ENCODE assay signal across 25 mouse cellular contexts in the genomic region with DNA sequence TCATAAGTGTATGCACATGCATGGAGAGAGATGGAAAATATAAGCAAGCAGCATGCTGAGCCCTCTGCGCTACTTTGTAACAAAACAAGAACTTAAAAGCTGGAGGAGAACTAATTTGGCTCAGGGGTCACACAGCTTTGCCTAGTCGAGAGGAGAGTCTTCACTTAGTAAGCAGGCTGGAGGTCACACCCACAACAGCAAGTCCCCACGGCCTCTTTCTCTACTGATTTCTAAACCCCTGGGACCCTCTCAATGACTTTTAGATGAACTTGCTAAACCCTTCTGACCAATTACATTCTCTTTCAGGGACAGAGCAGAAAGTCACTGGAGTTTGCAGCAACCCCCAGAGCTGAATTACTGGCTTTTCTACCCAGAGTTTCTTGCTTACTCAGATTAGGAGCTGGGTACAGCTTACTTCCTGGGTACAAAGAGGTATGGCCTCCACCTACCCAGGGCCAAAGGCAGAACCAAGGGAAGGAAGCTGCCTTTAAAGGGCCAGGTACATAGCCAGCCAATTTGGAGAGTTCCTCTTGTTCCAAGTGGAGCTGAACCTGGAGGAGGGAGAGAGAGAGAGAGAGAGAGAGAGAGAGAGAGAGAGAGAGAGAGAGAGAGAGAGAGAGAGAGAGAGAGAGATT. TPM values are rescaled to one million over a fixed set of nuclear protein-coding genes. Genes with fewer than 3 reads are reported as not detected.
DNase-seq lines count a peak whose midpoint lies in the region.
"Had no signal": no experiment of that assay in that cellular context is flagged by ENCODE, and none has a peak within 500 bp of the region (broad histone marks: within the 10 kb centered on the region; RNA-seq: fewer than 3 reads in every experiment).

No protein-coding gene starts in this region.

- peak; percentile 28 for DNase-seq in CD4-positive helper T cell, adult 2 months (ENCODE audit: low read depth, low spot score)
- DNase-seq in CD4-positive, CD25-positive, alpha-beta regulatory T cell, adult 2 months (ENCODE audit: low read depth, low spot score) = peak; percentile 30
- peak; percentile 72 for DNase-seq in adipocyte (ENCODE audit: low spot score)
- DNase-seq in naive thymus-derived CD4-positive, alpha-beta T cell, adult 2 months (ENCODE audit: low read depth) = peak; percentile 26
- DNase-seq in gastrocnemius, adult 18-20 months (ENCODE audit: low spot score) = no peak
- no peak for DNase-seq in urinary bladder, adult 2 months (ENCODE audit: low spot score)
- DNase-seq: adrenal gland, postnatal 25 days; cerebellum, adult 11 months; cerebellum, adult 8-10 months; cerebellum, postnatal 25 days; forebrain, postnatal 0 days; gastrocnemius, adult 2 months; gastrocnemius, postnatal 25 days; heart, adult 11 months; heart, postnatal 10 days; heart, postnatal 4 days; kidney, adult 18-20 months had no signal

RNA-seq across cellular contexts. Expression of a gene that starts 3.4 kb away (rescaled TPM):
- not detected for total RNA-seq in gastrocnemius, adult 18-20 months (2021)
- not detected in 2 replicates for polyA plus RNA-seq in urinary bladder, adult 2 months (2012; rRNA removed)
- total RNA-seq: adrenal gland, postnatal 25 days; forebrain, postnatal 0 days; gastrocnemius, adult 2 months; gastrocnemius, postnatal 25 days; heart, postnatal 10 days; heart, postnatal 4 days had no signal
- polyA plus RNA-seq: cortical plate, adult 2 months; embryonic facial prominence, embryonic 13.5 days; forebrain, embryonic 12.5 days; forebrain, postnatal 0 days; heart, embryonic 10.5 days; heart, embryonic 14.5 days; hindbrain, embryonic 12.5 days; hindbrain, embryonic 16.5 days had no signal

RNA-seq across cellular contexts. Expression of a gene that starts 12.8 kb away (rescaled TPM):
- not detected for total RNA-seq in gastrocnemius, adult 18-20 months (2021)
- 4.0 and 4.4 TPM in 2 replicates for polyA plus RNA-seq in urinary bladder, adult 2 months (2012; rRNA removed)
- total RNA-seq: forebrain, postnatal 0 days; gastrocnemius, adult 2 months; gastrocnemius, postnatal 25 days; heart, postnatal 10 days; heart, postnatal 4 days had no signal
- polyA plus RNA-seq: cortical plate, adult 2 months; forebrain, postnatal 0 days; heart, embryonic 10.5 days; hindbrain, embryonic 12.5 days had no signal

RNA-seq across cellular contexts. Expression of a gene that starts 16.1 kb away (rescaled TPM):
- total RNA-seq in gastrocnemius, adult 18-20 months (2021) = not detected
- 2.0 TPM in 2 replicates for polyA plus RNA-seq in urinary bladder, adult 2 months (2012; rRNA removed)
- total RNA-seq: forebrain, postnatal 0 days; gastrocnemius, adult 2 months had no signal
- polyA plus RNA-seq: embryonic facial prominence, embryonic 13.5 days; forebrain, embryonic 12.5 days; forebrain, postnatal 0 days; heart, embryonic 10.5 days; hindbrain, embryonic 12.5 days; hindbrain, embryonic 16.5 days had no signal

RNA-seq across cellular contexts. Expression of a gene that starts 16.5 kb away (rescaled TPM):
- not detected for total RNA-seq in gastrocnemius, adult 18-20 months (2021)
- polyA plus RNA-seq in urinary bladder, adult 2 months (2012; rRNA removed) = not detected in 2 replicates
- total RNA-seq: adrenal gland, postnatal 25 days; ES-E14; forebrain, postnatal 0 days; gastrocnemius, adult 2 months; gastrocnemius, postnatal 25 days; heart, postnatal 10 days; heart, postnatal 4 days had no signal
- polyA plus RNA-seq: cortical plate, adult 2 months; embryonic facial prominence, embryonic 13.5 days; forebrain, embryonic 12.5 days; forebrain, postnatal 0 days; heart, embryonic 10.5 days; heart, embryonic 14.5 days; hindbrain, embryonic 12.5 days; hindbrain, embryonic 16.5 days had no signal

RNA-seq across cellular contexts. Expression of a gene that starts 19.8 kb away (rescaled TPM):
- 100 to 1,000 TPM; 282 to 331 TPM for total RNA-seq in gastrocnemius, adult 18-20 months (2021)
- 244 and 246 TPM in 2 replicates for polyA plus RNA-seq in urinary bladder, adult 2 months (2012; rRNA removed)

Comparison
In these comparisons a context has a peak if more than half of its experiments do, and no peak if none do; other contexts are left out.
1. DNase-seq: peak in CD4-positive helper T cell, adult 2 months (single experiment), CD4-positive, CD25-positive, alpha-beta regulatory T cell, adult 2 months (single experiment), adipocyte (single experiment) and naive thymus-derived CD4-positive, alpha-beta T cell, adult 2 months (single experiment); none in gastrocnemius, adult 18-20 months (single experiment) and urinary bladder, adult 2 months (single experiment).